Mouse (Mus musculus) heart, embryonic 15.5 days (tissue): Measurements from ENCODE around the gene Cdc42ep4. TPM values are rescaled to one million over a fixed set of nuclear protein-coding genes. Genes with fewer than 3 reads are reported as not detected.

Experiments used
- ATAC-seq: fragments of 200-750 bp; cut with Nextera tagmentation; replicated peaks from 2 replicates; pipeline ENCODE4 v1.8.0; 2017; ENCODE audit warnings: low read depth, moderate TSS enrichment; ENCODE audit not compliant: insufficient number of reproducible peaks, insufficient read depth, low FRiP score
- H3K27ac ChIP-seq: fragments of 300-500 bp; sonication (generic); 2 replicates; pipeline ENCODE4 v1.5.1; 2015; ENCODE audit warnings: mild to moderate bottlenecking, inconsistent platforms
- H3K27me3 ChIP-seq: fragments of 300-500 bp; sonication (generic); 2 replicates; pipeline ENCODE4 v1.6.1; 2015; ENCODE audit warnings: inconsistent platforms
- H3K36me3 ChIP-seq: fragments of 300-500 bp; sonication (generic); 2 replicates; pipeline ENCODE4 v1.6.1; 2015; ENCODE audit warnings: mild to moderate bottlenecking, inconsistent platforms
- H3K4me1 ChIP-seq: fragments of 300-500 bp; sonication (generic); replicated peaks from 2 replicates; pipeline ENCODE4 v1.6.1; 2015; ENCODE audit warnings: inconsistent platforms
- H3K4me2 ChIP-seq: fragments of 300-500 bp; sonication (generic); 2 replicates; pipeline ENCODE4 v1.6.1; 2015; ENCODE audit warnings: inconsistent platforms, mild to moderate bottlenecking, moderate library complexity
- H3K4me3 ChIP-seq: fragments of 300-500 bp; sonication (generic); 2 replicates; pipeline ENCODE4 v1.5.1; 2015; ENCODE audit warnings: mild to moderate bottlenecking, inconsistent platforms
- H3K9ac ChIP-seq: fragments of 300-500 bp; sonication (generic); 2 replicates; pipeline ENCODE4 v1.6.1; 2015; ENCODE audit warnings: mild to moderate bottlenecking, inconsistent platforms
- H3K9me3 ChIP-seq: fragments of 300-500 bp; sonication (generic); replicated peaks from 2 replicates; pipeline ENCODE4 v1.6.1; 2016; ENCODE audit warnings: inconsistent platforms
- WGBS: fragments of 180-500 bp; shearing (Covaris S2); methylation state at CpG from one replicate; pipeline ENCODE4 v1.1.7; 2015; ENCODE audit warnings: mixed read lengths; 5-methylcytosine and 5-hydroxymethylcytosine counted together
- polyA plus RNA-seq: library from polyadenylated mRNA; unstranded; fragments of >200 nt; fragmentation: Nextera tagmentation; extraction: Ambion mirVana; gene quantifications from 2 replicates; pipeline ENCODE4 v1.2.1, GENCODE M21; 2015

Cdc42ep4 gene
- polyA plus RNA-seq, 1 experiment from 2014 or later: 21.2 TPM

- 90% methylated on average over 5 of the region's 5 CpGs for WGBS
- H3K9ac ChIP-seq: no peak overlapping the region
- no peaks in the 10 kb centered on the region for H3K4me1 ChIP-seq
- H3K4me3 ChIP-seq: no peak overlapping the region
- no peaks in the 10 kb centered on the region for H3K9me3 ChIP-seq
- no peak overlapping the region for H3K27ac ChIP-seq
- H3K27me3 ChIP-seq: no peaks in the 10 kb centered on the region
- H3K4me2 ChIP-seq: no peak overlapping the region
- ATAC-seq: no peak
- no peaks in the 10 kb centered on the region for H3K36me3 ChIP-seq
Observed at GRCm38 (mm10) chr11:113758851-113759250, 7.2 kb upstream of the Cdc42ep4 start.

GRCm38 (mm10) chr11:113756578-113756977 lies 4.9 kb upstream of the Cdc42ep4 start:
- no peak overlapping the region for H3K27ac ChIP-seq
- WGBS: 88% methylated on average over 12 of the region's 12 CpGs
- no peak overlapping the region for H3K9ac ChIP-seq
- H3K27me3 ChIP-seq: no peaks in the 10 kb centered on the region
- H3K9me3 ChIP-seq: no peaks in the 10 kb centered on the region
- no peak overlapping the region for H3K4me2 ChIP-seq
- peaks cover 6% of the 10 kb centered on the region for H3K4me1 ChIP-seq
- ATAC-seq: no peak
- H3K4me3 ChIP-seq: no peak overlapping the region
- H3K36me3 ChIP-seq: no peaks in the 10 kb centered on the region

- Histone ChIP-seq H3K27me3 (no peaks in the 10 kb centered on the region), H3K4me2 (no peak overlapping the region), H3K27ac (no peak overlapping the region), H3K36me3 (no peaks in the 10 kb centered on the region), H3K4me3 (no peak overlapping the region), H3K9ac (no peak overlapping the region), H3K9me3 (no peaks in the 10 kb centered on the region), H3K4me1 (peaks cover 6% of the 10 kb centered on the region)
- WGBS: 87% methylated on average over 14 of the region's 14 CpGs
- ATAC-seq: no peak
Observed at GRCm38 (mm10) chr11:113755878-113756277, 4.2 kb upstream of the Cdc42ep4 start.

- Histone ChIP-seq H3K27ac (no peak overlapping the region), H3K36me3 (no peaks in the 10 kb centered on the region), H3K9ac (no peak overlapping the region), H3K27me3 (no peaks in the 10 kb centered on the region), H3K9me3 (no peaks in the 10 kb centered on the region), H3K4me3 (no peak overlapping the region), H3K4me1 (peaks cover 17% of the 10 kb centered on the region), H3K4me2 (no peak overlapping the region)
- 56% methylated on average over 9 of the region's 9 CpGs for WGBS
- ATAC-seq: no peak
Observed at GRCm38 (mm10) chr11:113754845-113755244, 3.2 kb upstream of the Cdc42ep4 start.

GRCm38 (mm10) chr11:113752685-113753430 lies 1.2 kb upstream of the Cdc42ep4 start:
- Histone ChIP-seq H3K36me3 (no peaks in the 10 kb centered on the region), H3K9ac (no peak overlapping the region), H3K27ac (no peak overlapping the region), H3K9me3 (no peaks in the 10 kb centered on the region), H3K4me2 (peak overlapping the region; percentile 95; the same call in 1 of the 2 replicates), H3K27me3 (no peaks in the 10 kb centered on the region), H3K4me1 (peaks cover 36% of the 10 kb centered on the region), H3K4me3 (peak overlapping the region; percentile 83; the same call in 1 of the 2 replicates)
- WGBS: 93% methylated on average over 10 of the region's 10 CpGs
- ATAC-seq: no peak

GRCm38 (mm10) chr11:113752158-113752661 lies 529 bp upstream of the Cdc42ep4 start:
- H3K4me2 ChIP-seq: peak overlapping the region; percentile 95
- H3K4me3 ChIP-seq: peak overlapping the region; percentile 83
- peak overlapping the region; percentile 92 for H3K27ac ChIP-seq
- H3K27me3 ChIP-seq: no peaks in the 10 kb centered on the region
- 22% methylated on average over 15 of the region's 15 CpGs for WGBS
- peak overlapping the region; percentile 51 for H3K9ac ChIP-seq
- H3K36me3 ChIP-seq: no peaks in the 10 kb centered on the region
- no peak for ATAC-seq
- peaks cover 43% of the 10 kb centered on the region for H3K4me1 ChIP-seq
- no peaks in the 10 kb centered on the region for H3K9me3 ChIP-seq

GRCm38 (mm10) chr11:113750571-113751483 lies 854 bp downstream of the Cdc42ep4 start:
- H3K4me2 ChIP-seq: peak overlapping the region; percentile 95
- no peaks in the 10 kb centered on the region for H3K36me3 ChIP-seq
- H3K4me3 ChIP-seq: peak overlapping the region; percentile 83
- WGBS: under 1% methylated on average over 67 of the region's 67 CpGs
- H3K27ac ChIP-seq: peak overlapping the region; percentile 92
- H3K9me3 ChIP-seq: no peaks in the 10 kb centered on the region
- H3K9ac ChIP-seq: peak overlapping the region; percentile 82
- no peaks in the 10 kb centered on the region for H3K27me3 ChIP-seq
- peak; percentile 43 for ATAC-seq
- H3K4me1 ChIP-seq: peaks cover 47% of the 10 kb centered on the region

GRCm38 (mm10) chr11:113749749-113750351 lies 1.8 kb downstream of the Cdc42ep4 start:
- Histone ChIP-seq H3K27me3 (no peaks in the 10 kb centered on the region), H3K4me2 (peak overlapping the region; percentile 95), H3K4me1 (peaks cover 55% of the 10 kb centered on the region), H3K36me3 (no peaks in the 10 kb centered on the region), H3K9me3 (no peaks in the 10 kb centered on the region), H3K9ac (peak overlapping the region; percentile 82), H3K4me3 (peak overlapping the region; percentile 83), H3K27ac (peak overlapping the region; percentile 92)
- ATAC-seq: no peak
- 11% methylated on average over 9 of the region's 9 CpGs for WGBS

- Histone ChIP-seq H3K9me3 (no peaks in the 10 kb centered on the region), H3K9ac (peak overlapping the region; percentile 82), H3K27ac (peak overlapping the region; percentile 92), H3K4me2 (peak overlapping the region; percentile 95), H3K4me3 (peak overlapping the region; percentile 83), H3K27me3 (no peaks in the 10 kb centered on the region), H3K36me3 (no peaks in the 10 kb centered on the region), H3K4me1 (peaks cover 55% of the 10 kb centered on the region)
- 16% methylated on average over 21 of the region's 21 CpGs for WGBS
- ATAC-seq: no peak
Observed at GRCm38 (mm10) chr11:113748797-113749521, 2.7 kb downstream of the Cdc42ep4 start.

- Histone ChIP-seq H3K36me3 (peaks cover 8% of the 10 kb centered on the region), H3K4me2 (peak overlapping the region; percentile 95), H3K9me3 (no peaks in the 10 kb centered on the region), H3K27me3 (no peaks in the 10 kb centered on the region), H3K27ac (peak overlapping the region; percentile 92), H3K9ac (no peak overlapping the region), H3K4me1 (peaks cover 55% of the 10 kb centered on the region), H3K4me3 (peak overlapping the region; percentile 7; the same call in 1 of the 2 replicates)
- WGBS: 74% methylated on average over 11 of the region's 11 CpGs
- no peak for ATAC-seq
Observed at GRCm38 (mm10) chr11:113747725-113748380, 3.8 kb downstream of the Cdc42ep4 start.
